Mouse (Mus musculus) lung, postnatal 10 days (tissue): ENCODE data around the gene Gkn2.
A peak's percentile ranks its signal among the peaks of the same experiment; 100 is the strongest.

Experiments used
- DNase-seq: peaks from one replicate; pipeline ENCODE4 v3.0.0; 2021

Gkn2 gene

GRCm38 (mm10) chr6:87373057-87373456 lies at the start of gene Gkn2:
Gkn2 (plus strand) TSS chr6:87373357.
- DNase-seq = no peak

- DNase-seq = peak; percentile 64
Observed at GRCm38 (mm10) chr6:87323381-87323780, 49.8 kb upstream of the Gkn2 start.

GRCm38 (mm10) chr6:87326932-87327331 lies 46.2 kb upstream of the Gkn2 start:
- no peak for DNase-seq

- peak; percentile 29 for DNase-seq
Observed at GRCm38 (mm10) chr6:87328265-87329173, 44.6 kb upstream of the Gkn2 start.

GRCm38 (mm10) chr6:87332380-87332779 lies 40.8 kb upstream of the Gkn2 start:
- DNase-seq = no peak

GRCm38 (mm10) chr6:87334361-87335090 lies 38.6 kb upstream of the Gkn2 start:
- peak; percentile 81 for DNase-seq

- DNase-seq = peak; percentile 79
Observed at GRCm38 (mm10) chr6:87335091-87335934, 37.8 kb upstream of the Gkn2 start, which contains the start of gene Antxr1. Antxr1 (minus strand) TSS chr6:87335821.

GRCm38 (mm10) chr6:87335935-87336295 lies 37.2 kb upstream of the Gkn2 start:
- DNase-seq = peak; percentile 62

- DNase-seq = no peak
Observed at GRCm38 (mm10) chr6:87350829-87351228, 22.3 kb upstream of the Gkn2 start, which contains the start of gene Gkn1. Gkn1 (minus strand) TSS chr6:87350942.

- DNase-seq = no peak
Observed at GRCm38 (mm10) chr6:87354441-87354840, 18.7 kb upstream of the Gkn2 start.

- DNase-seq = no peak
Observed at GRCm38 (mm10) chr6:87369223-87369622, 3.9 kb upstream of the Gkn2 start.

GRCm38 (mm10) chr6:87383926-87384691 lies 11.0 kb downstream of the Gkn2 start:
- DNase-seq = peak; percentile 63

- no peak for DNase-seq
Observed at GRCm38 (mm10) chr6:87384761-87385160, 11.6 kb downstream of the Gkn2 start.

- peak; percentile 83 for DNase-seq
Observed at GRCm38 (mm10) chr6:87386203-87386602, 13.0 kb downstream of the Gkn2 start.

GRCm38 (mm10) chr6:87386681-87387080 lies 13.5 kb downstream of the Gkn2 start:
- no peak for DNase-seq

GRCm38 (mm10) chr6:87388877-87389276 lies 15.7 kb downstream of the Gkn2 start, which contains the start of gene Gkn3:
Gkn3 (minus strand) TSS chr6:87388935.
- no peak for DNase-seq

- DNase-seq = no peak
Observed at GRCm38 (mm10) chr6:87389455-87389989, 16.4 kb downstream of the Gkn2 start.

GRCm38 (mm10) chr6:87393466-87394205 lies 20.5 kb downstream of the Gkn2 start:
- peak; percentile 36 for DNase-seq

- DNase-seq = no peak
Observed at GRCm38 (mm10) chr6:87394783-87395182, 21.6 kb downstream of the Gkn2 start.

- peak; percentile 79 for DNase-seq
Observed at GRCm38 (mm10) chr6:87399137-87399536, 26.0 kb downstream of the Gkn2 start.
